Mouse (Mus musculus): Measurements from ENCODE around the gene Sirt7. TPM values are rescaled to one million over a fixed set of nuclear protein-coding genes. Genes with fewer than 3 reads are reported as not detected.
A peak's percentile ranks its signal among the peaks of the same experiment; 100 is the strongest.

Gene Sirt7
- total RNA-seq, 1 experiment: 29.4 TPM

DNA sequence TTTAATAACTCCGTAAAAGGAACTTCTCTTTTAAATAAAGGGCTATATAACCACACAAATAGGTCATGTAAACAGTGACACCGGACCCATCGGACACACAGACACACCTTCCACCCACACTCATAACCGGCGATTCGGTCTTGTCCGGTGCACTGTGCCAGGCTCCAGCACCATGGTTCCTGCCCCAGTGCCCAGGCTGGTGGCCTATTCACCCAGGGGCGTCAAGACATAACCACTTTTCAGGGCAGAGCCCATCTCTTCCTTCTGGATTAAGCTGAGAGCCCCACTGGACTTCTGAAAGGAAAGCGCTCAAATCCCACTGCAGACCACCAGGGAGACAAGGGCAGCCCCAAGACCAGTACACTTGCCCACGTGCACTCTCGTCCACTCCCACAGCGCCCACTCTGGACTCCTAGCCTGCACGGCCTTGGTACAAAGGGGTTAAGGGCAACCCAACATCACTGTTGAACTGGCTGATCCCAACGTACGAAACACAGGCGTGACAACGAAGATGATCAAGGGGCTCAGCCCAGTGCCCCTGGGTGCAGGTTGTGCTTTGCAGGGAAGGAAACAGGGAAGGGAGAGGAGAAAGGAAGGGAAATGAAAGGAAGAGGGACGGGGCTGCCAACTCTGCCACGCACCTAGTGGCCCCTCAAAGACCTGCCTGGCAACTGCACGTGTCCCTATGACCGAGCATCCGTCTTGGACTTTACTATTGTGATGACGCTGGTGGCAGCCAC lies 3.7 kb upstream of the Sirt7 start:
- Histone ChIP-seq H3K4me3 (ENCODE audit: insufficient read depth in 1 of 2, low read depth in 1 of 2, low read length in 2 of 2, poor library complexity in 1 of 2, severe bottlenecking in 1 of 2) (0 out of 4 replicates have a peak overlapping the region, but pooled peaks of 1 of the 2 experiments have one; percentile 24), H3K36me3 (ENCODE audit: control insufficient read depth, insufficient read depth, low read length, poor library complexity, severe bottlenecking) (peaks cover 23% of the 10 kb centered on the region), H3K9ac (ENCODE audit: insufficient read depth, low read depth, low read length, poor library complexity, severe bottlenecking) (peak overlapping the region; percentile 61; the same call in 1 of the 2 replicates), H3K4me1 (ENCODE audit: control insufficient read depth in 2 of 2, insufficient read depth in 2 of 2, low read length in 2 of 2, poor library complexity in 1 of 2) (peaks cover 2 to 33% of the 10 kb centered on the region in 2 experiments; a peak in 3 of 4 replicates), H3K9me3 (ENCODE audit: control insufficient read depth, insufficient read depth, low read depth, low read length) (no peaks in the 10 kb centered on the region), H3K27ac (ENCODE audit: insufficient read depth, low read depth, low read length, poor library complexity, severe bottlenecking) (no peak overlapping the region)
- no peak for DNase-seq (ENCODE audit: low read depth, low spot score)
- in situ Hi-C loops (cut with MboI; ENCODE audit: low sequenced_read_pairs in 2 of 2, unreplicated experiment in 2 of 2): no loop called here
- TF ChIP-seq MAFK (IDR thresholded peaks at IDR 0.05; ENCODE audit: insufficient read depth, low read depth, low read length): no peak
- no peak for TF ChIP-seq HCFC1 (IDR thresholded peaks at IDR 0.05; ENCODE audit: borderline replicate concordance, insufficient read depth, low read length)
- TF ChIP-seq ZC3H11A (IDR thresholded peaks at IDR 0.05; ENCODE audit: borderline replicate concordance, low read depth, low read length): no peak

DNA sequence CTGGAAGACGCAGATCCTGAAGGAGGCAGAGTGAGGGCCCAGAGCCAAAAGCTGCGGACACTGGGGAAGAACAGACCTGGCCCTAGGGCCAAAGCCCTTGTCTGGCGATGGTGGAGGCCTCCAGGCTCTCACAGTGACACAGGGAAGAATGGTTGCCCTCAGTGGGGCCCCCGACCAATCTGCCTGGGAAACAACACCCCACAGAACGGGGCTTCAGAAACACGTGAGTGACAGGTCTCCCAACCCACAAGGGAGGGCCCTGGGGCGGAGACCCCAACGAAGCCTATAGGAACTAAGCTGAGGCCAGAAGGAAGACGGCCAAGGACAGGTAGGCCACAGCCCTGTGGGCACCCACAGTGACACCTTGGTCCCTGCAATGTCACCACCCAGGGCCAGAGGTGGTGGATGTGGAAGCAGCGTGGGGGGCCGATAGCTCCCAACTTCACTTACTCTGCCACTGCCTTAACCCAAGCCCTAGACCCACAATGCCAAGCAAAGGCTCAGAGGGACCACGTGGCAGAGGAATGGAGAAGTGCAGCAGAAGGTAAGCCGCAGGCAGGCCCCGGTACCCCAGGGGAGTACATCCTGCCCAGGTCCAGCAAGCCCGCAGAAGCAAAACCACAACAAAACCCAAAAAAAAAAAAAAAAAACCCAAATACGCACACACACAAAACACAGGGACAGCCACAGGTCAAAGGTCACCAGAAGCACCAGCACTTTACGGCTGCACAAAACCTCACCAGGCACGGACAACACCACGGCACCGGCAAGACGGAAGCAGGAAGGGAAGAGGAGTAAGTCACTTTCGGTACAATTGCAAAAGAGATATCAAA lies 2.6 kb upstream of the Sirt7 start:
- Histone ChIP-seq H3K36me3 (ENCODE audit: control insufficient read depth, insufficient read depth, low read length, poor library complexity, severe bottlenecking) (peaks cover 23% of the 10 kb centered on the region), H3K27ac (ENCODE audit: insufficient read depth, low read depth, low read length, poor library complexity, severe bottlenecking) (no peak overlapping the region), H3K4me3 (ENCODE audit: insufficient read depth in 1 of 2, low read depth in 1 of 2, low read length in 2 of 2, poor library complexity in 1 of 2, severe bottlenecking in 1 of 2) (0 out of 4 replicates have a peak overlapping the region, but pooled peaks of 1 of the 2 experiments have one; percentile 6), H3K9me3 (ENCODE audit: control insufficient read depth, insufficient read depth, low read depth, low read length) (no peaks in the 10 kb centered on the region), H3K9ac (ENCODE audit: insufficient read depth, low read depth, low read length, poor library complexity, severe bottlenecking) (no peak overlapping the region; the same call in 1 of the 2 replicates), H3K4me1 (ENCODE audit: control insufficient read depth in 2 of 2, insufficient read depth in 2 of 2, low read length in 2 of 2, poor library complexity in 1 of 2) (peaks cover 2 to 33% of the 10 kb centered on the region in 2 experiments; a peak in 3 of 4 replicates)
- DNase-seq (ENCODE audit: low read depth, low spot score): no peak
- in situ Hi-C loops (cut with MboI; ENCODE audit: low sequenced_read_pairs in 2 of 2, unreplicated experiment in 2 of 2): no loop called here
- TF ChIP-seq MAFK (IDR thresholded peaks at IDR 0.05; ENCODE audit: insufficient read depth, low read depth, low read length): no peak

DNA sequence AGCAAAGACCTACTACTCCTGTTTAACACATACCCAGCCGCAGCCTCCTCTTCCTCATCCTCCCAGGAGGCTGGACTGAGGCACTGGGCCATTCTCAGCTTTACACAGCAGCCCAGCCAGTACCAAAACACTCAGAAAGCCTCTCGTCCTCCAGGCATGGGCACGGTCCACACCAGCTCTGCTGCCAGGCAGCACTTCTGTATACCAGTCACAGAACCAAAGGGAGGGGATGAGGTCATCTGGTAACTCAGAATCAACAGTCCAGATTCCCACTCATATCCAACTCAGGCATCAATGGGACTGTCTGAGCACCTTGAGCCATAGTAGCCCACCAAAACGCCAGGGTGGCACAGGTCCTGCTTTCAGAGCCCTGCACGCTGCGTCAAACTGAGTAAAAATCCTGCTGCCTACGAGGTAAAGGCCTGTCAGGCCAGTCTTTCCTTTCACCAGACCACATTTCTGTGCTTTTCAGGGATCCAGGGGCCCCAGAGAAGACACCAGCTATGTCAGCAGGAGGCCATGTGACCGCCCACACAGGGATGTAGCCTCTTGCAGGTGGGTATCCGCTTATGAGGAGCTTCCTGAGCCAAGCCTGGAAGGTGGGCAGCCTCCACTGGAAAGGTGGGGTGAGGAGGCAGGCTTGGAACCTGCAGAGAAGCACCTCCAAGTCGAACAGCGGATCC lies 1.9 kb upstream of the Sirt7 start:
- Histone ChIP-seq H3K4me1 (ENCODE audit: control insufficient read depth in 2 of 2, insufficient read depth in 2 of 2, low read length in 2 of 2, poor library complexity in 1 of 2) (peaks cover 2 to 31% of the 10 kb centered on the region in 2 experiments; a peak in 3 of 4 replicates), H3K27ac (ENCODE audit: insufficient read depth, low read depth, low read length, poor library complexity, severe bottlenecking) (no peak overlapping the region), H3K4me3 (ENCODE audit: insufficient read depth in 1 of 2, low read depth in 1 of 2, low read length in 2 of 2, poor library complexity in 1 of 2, severe bottlenecking in 1 of 2) (no peak overlapping the region), H3K36me3 (ENCODE audit: control insufficient read depth, insufficient read depth, low read length, poor library complexity, severe bottlenecking) (peaks cover 23% of the 10 kb centered on the region), H3K9me3 (ENCODE audit: control insufficient read depth, insufficient read depth, low read depth, low read length) (no peaks in the 10 kb centered on the region), H3K9ac (ENCODE audit: insufficient read depth, low read depth, low read length, poor library complexity, severe bottlenecking) (no peak overlapping the region)
- in situ Hi-C loops (cut with MboI; ENCODE audit: low sequenced_read_pairs in 2 of 2, unreplicated experiment in 2 of 2): no loop called here
- DNase-seq (ENCODE audit: low read depth, low spot score): no peak
- TF ChIP-seq ZNF384 (IDR thresholded peaks at IDR 0.05; ENCODE audit: low read depth, low read length) (no peak), CHD2 (IDR thresholded peaks at IDR 0.05; ENCODE audit: low read depth, low read length) (no peak), ZC3H11A (IDR thresholded peaks at IDR 0.05; ENCODE audit: borderline replicate concordance, low read depth, low read length) (no peak), MAFK (IDR thresholded peaks at IDR 0.05; ENCODE audit: insufficient read depth, low read depth, low read length) (no peak), HCFC1 (IDR thresholded peaks at IDR 0.05; ENCODE audit: borderline replicate concordance, insufficient read depth, low read length) (no peak)

DNA sequence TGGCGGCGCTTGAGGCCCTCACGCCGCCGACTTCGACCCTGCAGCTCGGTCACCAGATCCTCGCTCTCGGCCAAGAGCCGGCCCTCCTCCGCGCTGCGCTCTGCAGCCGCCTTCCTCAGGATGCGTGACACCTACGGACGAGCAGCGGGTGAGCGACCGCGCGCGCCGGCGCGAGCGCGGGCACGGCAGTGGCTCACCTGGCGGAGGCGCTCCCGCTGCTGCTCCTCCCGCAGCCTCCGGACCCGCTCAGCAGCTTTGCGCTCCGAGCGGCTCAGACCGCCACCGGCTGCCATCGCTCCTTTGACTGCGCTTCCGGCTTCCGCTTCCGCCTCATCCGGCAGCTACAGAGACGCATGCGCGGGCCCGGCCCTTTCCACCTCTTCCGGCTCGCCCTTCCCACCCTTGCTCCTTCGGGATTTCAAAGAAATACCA lies 344 bp downstream of the Sirt7 start:
- H3K36me3 ChIP-seq (ENCODE audit: control insufficient read depth, insufficient read depth, low read length, poor library complexity, severe bottlenecking): peaks cover 32% of the 10 kb centered on the region
- in situ Hi-C loops (cut with MboI; ENCODE audit: low sequenced_read_pairs in 2 of 2, unreplicated experiment in 2 of 2): no loop called here
- peak overlapping the region; percentile 67 for H3K9ac ChIP-seq (ENCODE audit: insufficient read depth, low read depth, low read length, poor library complexity, severe bottlenecking)
- DNase-seq (ENCODE audit: low read depth, low spot score): no peak
- TF ChIP-seq CHD2 (IDR thresholded peaks at IDR 0.05; ENCODE audit: low read depth, low read length) (no peak), ZNF384 (IDR thresholded peaks at IDR 0.05; ENCODE audit: low read depth, low read length) (no peak), HCFC1 (IDR thresholded peaks at IDR 0.05; ENCODE audit: borderline replicate concordance, insufficient read depth, low read length) (no peak), ZC3H11A (IDR thresholded peaks at IDR 0.05; ENCODE audit: borderline replicate concordance, low read depth, low read length) (no peak), MAFK (IDR thresholded peaks at IDR 0.05; ENCODE audit: insufficient read depth, low read depth, low read length) (no peak)
- H3K27ac ChIP-seq (ENCODE audit: insufficient read depth, low read depth, low read length, poor library complexity, severe bottlenecking): 0 out of 2 replicates have a peak overlapping the region, but pooled peaks have one; percentile 9
- H3K4me1 ChIP-seq (ENCODE audit: control insufficient read depth in 2 of 2, insufficient read depth in 2 of 2, low read length in 2 of 2, poor library complexity in 1 of 2): peaks cover 0 to 30% of the 10 kb centered on the region in 2 experiments; a peak in 1 of 4 replicates
- H3K9me3 ChIP-seq (ENCODE audit: control insufficient read depth, insufficient read depth, low read depth, low read length): no peaks in the 10 kb centered on the region
- peak overlapping the region; percentile 82 to 84 for H3K4me3 ChIP-seq (ENCODE audit: insufficient read depth in 1 of 2, low read depth in 1 of 2, low read length in 2 of 2, poor library complexity in 1 of 2, severe bottlenecking in 1 of 2)
